Mouse (Mus musculus): ENCODE measurements at regions not wholly inside any gene's neighbourhood (a gene's known extent, or its start where the extent isn't known, plus 50 kb on each side); places are given as distances from the start of the nearest gene placed in this dataset.
A peak's percentile ranks its signal among the peaks of the same experiment; 100 is the strongest.

DNA sequence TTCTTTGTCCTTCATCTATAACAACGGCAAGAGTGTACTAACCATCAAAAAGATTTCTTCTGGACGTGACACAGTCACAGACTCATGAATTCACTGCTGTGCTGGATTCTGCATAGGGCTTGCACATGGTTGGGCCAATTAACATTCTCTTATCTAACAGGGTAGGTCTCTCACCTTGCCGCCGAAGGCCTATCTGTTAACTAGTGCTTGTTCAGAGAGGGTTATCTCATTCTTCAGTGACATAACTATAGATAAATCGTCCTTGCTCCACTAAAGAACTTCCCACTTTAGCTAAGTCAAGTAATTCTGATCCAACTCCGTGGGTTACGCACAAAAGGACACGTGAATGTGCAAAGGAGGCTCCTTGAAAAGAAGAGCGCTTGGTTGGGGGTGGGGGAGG is 899.6 kb downstream of the Basp1 start:
- no peak for ATAC-seq
- 89% methylated on average over 9 of the region's 9 CpGs for WGBS
- Histone ChIP-seq H3K36me3 (ENCODE audit: poor library complexity, severe bottlenecking) (no peaks in the 10 kb centered on the region), H3K27me3 (no peaks in the 10 kb centered on the region), H3K4me1 (no peaks in the 10 kb centered on the region), H3K4me3 (no peak overlapping the region), H3K4me2 (no peak overlapping the region), H3K9me3 (replicated peaks) (no peaks in the 10 kb centered on the region), H3K27ac (no peak overlapping the region), H3K9ac (no peak overlapping the region)

DNA sequence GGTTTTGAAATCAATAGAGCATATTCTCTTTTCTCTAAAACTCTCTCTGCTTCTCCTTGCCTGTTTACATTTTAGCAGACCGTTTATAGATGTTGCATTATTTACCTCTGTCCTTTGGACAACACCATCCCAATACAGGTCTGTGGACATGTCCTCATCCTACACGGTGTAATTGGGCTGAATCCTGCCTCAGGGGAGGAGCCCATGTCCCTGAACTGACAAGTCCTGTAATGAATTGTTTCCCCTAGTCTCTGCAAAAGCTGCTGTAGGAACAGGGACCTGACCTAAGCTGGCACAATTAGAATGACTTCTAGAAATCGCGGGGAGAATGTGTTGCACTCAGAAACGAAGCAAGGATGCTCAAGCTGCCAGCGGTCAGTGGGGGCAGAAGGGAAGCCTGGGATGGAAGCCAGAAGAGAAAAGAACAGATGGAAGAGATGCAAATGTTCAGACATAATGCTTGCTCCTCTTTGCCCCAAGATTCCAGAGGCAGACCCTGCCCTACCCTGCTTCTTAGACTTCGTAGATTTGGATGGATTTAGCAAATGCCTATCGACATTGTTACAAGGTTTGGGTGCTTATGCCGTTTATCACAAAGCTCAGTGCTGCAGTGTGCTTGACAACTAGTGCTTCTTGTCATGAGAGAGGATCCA is 911.5 kb downstream of the Basp1 start:
- H3K4me2 ChIP-seq: no peak overlapping the region
- peak; percentile 36; the same call in 1 of the 2 replicates for ATAC-seq
- 73% methylated on average over 9 of the region's 9 CpGs for WGBS

DNA sequence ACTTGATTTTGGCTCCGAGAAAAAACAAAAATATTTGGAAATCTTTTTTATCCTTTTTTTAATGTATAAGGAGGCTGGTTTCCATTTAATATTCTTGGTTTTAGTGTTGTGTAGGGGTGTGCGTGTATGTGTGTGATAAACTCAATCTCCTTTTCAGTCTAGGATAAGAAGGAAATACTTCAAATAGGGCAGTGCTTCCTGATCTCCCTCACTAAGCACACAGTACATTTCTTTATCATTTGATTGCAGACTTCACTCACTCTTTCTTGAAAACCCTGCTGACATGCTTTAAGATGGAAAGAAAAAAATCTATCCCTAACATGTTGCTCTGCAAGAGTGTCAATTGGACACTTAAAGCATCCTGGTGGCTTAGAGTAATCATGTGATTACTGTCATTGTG is 927.3 kb downstream of the Basp1 start:
- Histone ChIP-seq H3K9me3 (replicated peaks) (no peaks in the 10 kb centered on the region), H3K27ac (no peak overlapping the region), H3K36me3 (ENCODE audit: poor library complexity, severe bottlenecking) (no peaks in the 10 kb centered on the region), H3K4me2 (no peak overlapping the region), H3K4me1 (no peaks in the 10 kb centered on the region), H3K9ac (no peak overlapping the region), H3K4me3 (no peak overlapping the region), H3K27me3 (no peaks in the 10 kb centered on the region)
- no peak for ATAC-seq
- 93% methylated on average over 2 of the region's 2 CpGs for WGBS

More for the DNA sequence above, 911.5 kb downstream of the Basp1 start:
- Histone ChIP-seq H3K27me3 (no peaks in the 10 kb centered on the region), H3K4me3 (no peak overlapping the region), H3K27ac (no peak overlapping the region), H3K36me3 (ENCODE audit: poor library complexity, severe bottlenecking) (no peaks in the 10 kb centered on the region), H3K9me3 (replicated peaks) (no peaks in the 10 kb centered on the region), H3K4me1 (no peaks in the 10 kb centered on the region), H3K9ac (no peak overlapping the region)

DNA sequence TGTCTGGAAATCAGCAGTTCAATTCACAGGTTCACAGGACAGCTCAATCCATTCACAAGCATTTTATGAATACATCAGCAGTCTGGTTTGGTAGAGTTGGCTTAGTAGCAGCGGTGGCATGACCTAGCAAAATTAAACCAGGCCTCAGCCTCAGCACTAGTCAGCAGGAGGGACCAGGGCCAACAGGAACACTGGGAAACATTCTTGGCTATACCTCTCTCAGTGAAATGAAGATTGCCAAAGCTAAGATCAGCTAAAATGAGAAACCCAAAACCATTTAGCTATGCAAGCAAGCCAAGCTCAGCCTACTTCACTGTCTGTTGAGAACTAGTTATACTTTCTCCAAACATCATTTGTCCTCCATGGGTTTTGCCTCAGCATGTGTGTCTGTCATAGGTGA is 945.3 kb downstream of the Basp1 start:
- no peak overlapping the region for H3K4me2 ChIP-seq
- 87% methylated on average over 1 of the region's 1 CpGs for WGBS
- no peaks in the 10 kb centered on the region for H3K9me3 ChIP-seq (replicated peaks)
- no peak overlapping the region for H3K4me3 ChIP-seq
- no peak for ATAC-seq
- H3K36me3 ChIP-seq (ENCODE audit: poor library complexity, severe bottlenecking): no peaks in the 10 kb centered on the region
- H3K27ac ChIP-seq: no peak overlapping the region
- H3K27me3 ChIP-seq: no peaks in the 10 kb centered on the region
- no peaks in the 10 kb centered on the region for H3K4me1 ChIP-seq
- H3K9ac ChIP-seq: no peak overlapping the region

DNA sequence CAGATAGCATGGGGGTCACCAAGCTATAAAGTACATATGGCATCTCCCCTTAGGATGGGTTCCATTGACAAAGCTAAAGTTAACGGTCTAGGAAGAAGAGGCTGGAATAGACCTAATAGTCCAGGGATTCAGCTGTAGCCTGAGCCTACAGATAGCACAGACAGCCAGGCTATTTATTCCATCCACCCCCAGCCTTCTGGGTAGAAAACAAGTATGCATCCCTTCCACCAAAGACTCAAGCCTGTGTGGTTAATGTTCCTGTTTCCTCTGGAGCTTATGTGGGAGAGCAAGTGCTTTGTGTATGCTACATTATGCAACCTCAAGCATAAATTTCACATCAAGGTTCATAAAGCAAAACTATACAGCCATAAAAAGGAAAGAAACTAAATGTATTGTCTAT is 955.8 kb downstream of the Basp1 start:
- H3K27ac ChIP-seq: no peak overlapping the region
- ATAC-seq: no peak
- no peaks in the 10 kb centered on the region for H3K4me1 ChIP-seq
- H3K9ac ChIP-seq: no peak overlapping the region
- no peaks in the 10 kb centered on the region for H3K27me3 ChIP-seq
- no peaks in the 10 kb centered on the region for H3K36me3 ChIP-seq (ENCODE audit: poor library complexity, severe bottlenecking)
- H3K4me3 ChIP-seq: no peak overlapping the region
- WGBS: 95% methylated on average over 1 of the region's 1 CpGs
- no peak overlapping the region for H3K4me2 ChIP-seq
- no peaks in the 10 kb centered on the region for H3K9me3 ChIP-seq (replicated peaks)

DNA sequence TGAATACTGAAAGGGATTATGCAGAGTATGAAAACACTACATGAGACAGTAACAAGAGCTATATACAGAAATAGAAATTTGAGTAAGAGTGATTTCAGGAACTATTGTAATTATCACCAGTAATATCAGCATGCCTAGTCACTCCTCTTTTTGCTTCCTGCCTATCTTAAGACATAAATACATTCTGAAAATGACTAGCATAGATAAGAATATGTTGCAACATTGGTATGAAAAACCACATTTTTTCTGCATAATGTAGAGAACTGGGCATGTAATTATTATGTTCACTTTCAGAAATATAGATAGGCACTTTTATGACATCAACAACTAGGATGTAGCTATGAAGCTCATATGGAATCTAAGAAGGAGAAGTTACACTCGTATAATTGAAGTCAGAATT is 980.5 kb downstream of the Basp1 start:
- H3K4me2 ChIP-seq: no peak overlapping the region
- no peak overlapping the region for H3K9ac ChIP-seq
- 89% methylated on average over 1 of the region's 1 CpGs for WGBS
- no peak for ATAC-seq
- H3K9me3 ChIP-seq (replicated peaks): no peaks in the 10 kb centered on the region
- no peaks in the 10 kb centered on the region for H3K36me3 ChIP-seq (ENCODE audit: poor library complexity, severe bottlenecking)
- H3K4me1 ChIP-seq: no peaks in the 10 kb centered on the region
- H3K27me3 ChIP-seq: no peaks in the 10 kb centered on the region
- no peak overlapping the region for H3K27ac ChIP-seq
- H3K4me3 ChIP-seq: no peak overlapping the region

DNA sequence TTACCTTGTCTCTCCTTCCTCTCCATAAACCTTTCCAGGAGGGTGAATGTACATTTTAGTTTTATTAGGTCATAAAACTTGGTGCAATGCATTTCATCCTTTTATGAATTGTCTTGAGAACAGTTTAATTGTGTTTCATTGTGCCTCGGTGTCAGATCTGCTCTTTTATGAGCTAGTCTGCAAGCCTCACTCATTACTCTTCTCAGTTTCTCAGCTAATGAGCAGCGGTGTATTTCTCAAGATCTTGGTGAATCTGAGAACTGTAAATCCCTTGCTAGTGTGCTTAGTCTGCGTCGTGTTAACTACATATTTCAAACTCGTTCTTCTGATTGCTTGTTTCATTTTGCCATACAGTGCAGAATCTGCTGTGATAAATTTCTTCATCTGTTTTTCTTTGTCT is 984.4 kb downstream of the Basp1 start:
- H3K27me3 ChIP-seq: no peaks in the 10 kb centered on the region
- whole genome bisulfite sequencing: 71% methylated on average over 5 of the region's 5 CpGs
- H3K36me3 ChIP-seq (ENCODE audit: poor library complexity, severe bottlenecking): no peaks in the 10 kb centered on the region
- no peak overlapping the region for H3K4me3 ChIP-seq
- no peak overlapping the region for H3K9ac ChIP-seq
- no peak for ATAC-seq
- H3K27ac ChIP-seq: no peak overlapping the region
- H3K4me2 ChIP-seq: no peak overlapping the region
- H3K9me3 ChIP-seq (replicated peaks): no peaks in the 10 kb centered on the region
- no peaks in the 10 kb centered on the region for H3K4me1 ChIP-seq

DNA sequence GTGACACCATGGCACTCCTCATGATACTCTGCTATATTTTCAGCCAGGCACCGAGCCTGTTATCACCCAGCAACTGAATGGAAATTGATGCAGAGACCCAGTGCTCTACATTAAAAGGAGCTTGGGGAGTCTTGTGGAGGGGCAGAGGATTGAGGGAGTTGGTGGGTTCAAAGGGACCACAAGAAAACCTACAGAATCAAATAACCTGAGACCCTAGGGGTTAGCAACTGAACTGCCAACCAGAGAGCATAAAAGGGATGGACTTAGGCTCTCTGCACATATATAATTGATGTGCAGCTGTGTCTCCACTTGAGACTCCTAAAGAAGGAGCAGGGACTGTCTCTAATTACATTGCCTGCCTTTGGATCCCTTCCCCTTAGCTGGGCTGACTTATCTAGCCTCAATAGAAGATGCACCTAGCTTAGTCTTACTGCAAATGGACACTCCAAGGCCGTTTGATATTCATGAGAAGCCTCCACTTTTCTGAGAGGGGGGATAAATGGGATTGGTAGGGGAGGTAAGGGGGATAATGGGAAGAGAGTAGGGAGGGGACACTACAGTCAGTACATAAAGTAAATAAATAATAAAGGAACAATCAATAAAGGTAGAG is 991.1 kb downstream of the Basp1 start:
- H3K4me3 ChIP-seq: no peak overlapping the region
- no peak overlapping the region for H3K27ac ChIP-seq
- no peaks in the 10 kb centered on the region for H3K9me3 ChIP-seq (replicated peaks)
- no peaks in the 10 kb centered on the region for H3K4me1 ChIP-seq
- no peak overlapping the region for H3K4me2 ChIP-seq
- ATAC-seq: peak; percentile 38; the same call in 1 of the 2 replicates
- H3K9ac ChIP-seq: no peak overlapping the region
- no peaks in the 10 kb centered on the region for H3K36me3 ChIP-seq (ENCODE audit: poor library complexity, severe bottlenecking)
- WGBS: 66% methylated on average over 2 of the region's 2 CpGs
- H3K27me3 ChIP-seq: no peaks in the 10 kb centered on the region

DNA sequence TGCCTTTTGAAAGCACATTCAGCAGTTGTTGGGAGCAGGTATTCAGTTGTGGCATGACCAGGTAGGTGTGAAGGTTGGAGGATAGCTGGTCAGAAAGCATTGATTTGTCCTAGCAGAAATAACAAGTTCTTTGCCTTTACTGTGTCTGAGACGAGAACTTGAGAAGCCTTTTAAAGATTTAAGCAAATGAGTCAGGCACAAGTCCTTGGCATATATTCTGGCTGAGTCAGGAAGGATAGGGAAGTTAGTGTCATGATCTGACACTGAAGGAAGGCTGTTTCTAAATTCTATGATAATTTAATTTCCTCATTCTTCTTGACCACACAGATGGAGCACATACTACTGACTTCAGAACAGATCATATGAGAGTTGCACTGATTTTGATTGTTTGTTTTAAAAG is 993.8 kb downstream of the Basp1 start:
- no peaks in the 10 kb centered on the region for H3K36me3 ChIP-seq (ENCODE audit: poor library complexity, severe bottlenecking)
- H3K9me3 ChIP-seq (replicated peaks): no peaks in the 10 kb centered on the region
- H3K4me1 ChIP-seq: no peaks in the 10 kb centered on the region
- H3K27me3 ChIP-seq: no peaks in the 10 kb centered on the region
- ATAC-seq: no peak
- H3K4me2 ChIP-seq: no peak overlapping the region
- H3K4me3 ChIP-seq: no peak overlapping the region
- no peak overlapping the region for H3K9ac ChIP-seq
- no peak overlapping the region for H3K27ac ChIP-seq
- 79% methylated on average over 1 of the region's 1 CpGs for WGBS

DNA sequence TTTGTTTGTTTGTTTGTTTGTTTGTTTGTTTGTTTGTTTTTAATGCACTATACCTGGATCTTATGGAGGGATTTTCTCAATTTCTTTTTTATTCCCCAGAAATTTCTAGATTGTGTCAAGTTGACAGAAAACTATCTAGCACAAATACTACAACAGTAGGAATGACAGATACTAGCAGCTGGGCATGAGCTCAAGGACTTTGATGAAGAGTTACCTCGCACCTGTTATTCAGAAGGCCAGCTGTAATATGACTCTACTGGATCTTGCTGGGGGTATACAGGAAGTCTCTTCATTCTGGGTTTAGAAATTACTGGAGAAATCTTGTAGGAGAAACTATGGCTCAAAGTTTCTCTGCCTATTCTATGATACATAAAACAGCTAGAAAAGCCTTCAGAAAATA is 994.4 kb downstream of the Basp1 start:
- Histone ChIP-seq H3K27me3 (no peaks in the 10 kb centered on the region), H3K9me3 (replicated peaks) (no peaks in the 10 kb centered on the region), H3K4me1 (no peaks in the 10 kb centered on the region), H3K4me2 (no peak overlapping the region), H3K27ac (no peak overlapping the region), H3K4me3 (no peak overlapping the region), H3K9ac (no peak overlapping the region), H3K36me3 (ENCODE audit: poor library complexity, severe bottlenecking) (no peaks in the 10 kb centered on the region)
- 88% methylated on average over 1 of the region's 1 CpGs for WGBS
- ATAC-seq: no peak

DNA sequence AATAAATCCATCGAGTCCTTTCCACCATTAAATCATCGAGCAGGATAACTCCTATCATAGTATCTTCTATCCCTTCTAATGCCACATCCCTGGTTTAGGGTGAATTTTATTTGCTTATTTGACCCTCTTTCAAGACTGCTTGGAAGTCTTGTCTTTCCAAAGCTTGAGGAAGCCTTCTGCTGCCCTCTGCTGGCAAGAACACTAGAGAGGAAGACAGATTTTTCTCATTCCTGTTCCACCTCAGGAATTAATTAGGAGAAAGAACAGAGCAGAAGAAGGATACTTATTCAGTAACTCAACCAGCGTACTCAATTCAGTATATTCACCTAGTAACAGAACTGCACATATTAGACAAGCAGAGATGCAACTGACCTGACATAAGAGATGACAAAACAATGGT is 1005.9 kb downstream of the Basp1 start:
- Histone ChIP-seq H3K36me3 (ENCODE audit: poor library complexity, severe bottlenecking) (no peaks in the 10 kb centered on the region), H3K9me3 (replicated peaks) (no peaks in the 10 kb centered on the region), H3K27ac (no peak overlapping the region), H3K4me1 (peaks cover 4% of the 10 kb centered on the region; the same call in 1 of the 2 replicates), H3K4me3 (no peak overlapping the region), H3K27me3 (no peaks in the 10 kb centered on the region), H3K4me2 (no peak overlapping the region), H3K9ac (no peak overlapping the region)
- peak; percentile 50; the same call in 1 of the 2 replicates for ATAC-seq
- WGBS: 64% methylated on average over 3 of the region's 3 CpGs

DNA sequence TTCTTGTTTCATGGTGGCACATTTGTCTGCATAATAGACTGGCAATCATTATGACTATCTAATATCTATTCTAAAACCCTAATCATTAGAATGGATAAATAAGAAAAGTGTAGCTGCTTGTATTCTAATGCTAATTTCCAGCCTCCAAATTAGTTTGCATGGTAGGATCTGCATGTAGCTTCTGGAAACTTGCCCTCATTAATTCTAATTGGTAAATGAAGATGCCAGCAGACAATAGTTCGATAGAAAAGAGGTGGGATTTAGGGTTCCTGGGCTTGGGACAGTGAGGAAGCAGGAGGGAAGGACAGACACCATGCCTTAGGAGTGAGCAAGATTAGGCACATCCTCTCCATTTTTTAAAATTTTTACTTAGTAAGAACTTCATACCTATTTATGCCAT is 1008.3 kb downstream of the Basp1 start:
- no peak overlapping the region for H3K4me2 ChIP-seq
- H3K27ac ChIP-seq: no peak overlapping the region
- no peaks in the 10 kb centered on the region for H3K36me3 ChIP-seq (ENCODE audit: poor library complexity, severe bottlenecking)
- no peak overlapping the region for H3K4me3 ChIP-seq
- WGBS: 26% methylated on average over 1 of the region's 1 CpGs
- H3K4me1 ChIP-seq: peaks cover 4% of the 10 kb centered on the region; the same call in 1 of the 2 replicates
- H3K9me3 ChIP-seq (replicated peaks): no peaks in the 10 kb centered on the region
- H3K9ac ChIP-seq: no peak overlapping the region
- peak; percentile 66; the same call in 1 of the 2 replicates for ATAC-seq
- H3K27me3 ChIP-seq: no peaks in the 10 kb centered on the region

DNA sequence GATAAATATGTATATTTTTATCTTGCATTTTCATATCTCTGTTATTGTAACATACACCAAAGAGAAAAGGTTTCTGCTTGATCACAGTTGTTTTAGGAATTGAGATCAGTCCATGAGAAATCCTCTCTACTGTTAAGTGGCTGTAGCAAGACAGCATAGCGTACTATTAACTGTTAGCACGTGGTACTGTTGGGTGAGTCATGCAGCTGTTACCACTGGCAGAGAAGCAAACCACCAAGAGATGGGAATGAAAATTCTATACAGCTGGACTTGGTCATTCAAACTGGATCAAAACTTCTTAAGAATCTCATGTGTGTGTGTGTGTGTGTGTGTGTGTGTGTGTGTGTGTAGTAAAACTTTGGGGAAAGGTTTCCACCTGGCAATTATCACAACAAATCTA is 1013.5 kb downstream of the Basp1 start:
- Histone ChIP-seq H3K36me3 (ENCODE audit: poor library complexity, severe bottlenecking) (no peaks in the 10 kb centered on the region), H3K27me3 (no peaks in the 10 kb centered on the region), H3K4me1 (no peaks in the 10 kb centered on the region), H3K4me2 (no peak overlapping the region), H3K27ac (no peak overlapping the region), H3K4me3 (no peak overlapping the region), H3K9me3 (replicated peaks) (no peaks in the 10 kb centered on the region), H3K9ac (no peak overlapping the region)
- 87% methylated on average over 2 of the region's 2 CpGs for WGBS
- ATAC-seq: no peak
